Mouse (Mus musculus) ES-E14 (cell line): ENCODE results near the gene Txndc17.

ENCODE experiments used
- HCFC1 ChIP-seq: IDR thresholded peaks from 2 replicates; pipeline ENCODE4 v1.6.1; 2012; ENCODE audit warnings: low read length, inconsistent platforms, borderline replicate concordance; ENCODE audit not compliant: insufficient read depth
- MAFK ChIP-seq: IDR thresholded peaks from 2 replicates; pipeline ENCODE4 v1.6.1; 2014; ENCODE audit warnings: mild to moderate bottlenecking, low read depth, low read length, inconsistent platforms; ENCODE audit not compliant: insufficient read depth

DNA sequence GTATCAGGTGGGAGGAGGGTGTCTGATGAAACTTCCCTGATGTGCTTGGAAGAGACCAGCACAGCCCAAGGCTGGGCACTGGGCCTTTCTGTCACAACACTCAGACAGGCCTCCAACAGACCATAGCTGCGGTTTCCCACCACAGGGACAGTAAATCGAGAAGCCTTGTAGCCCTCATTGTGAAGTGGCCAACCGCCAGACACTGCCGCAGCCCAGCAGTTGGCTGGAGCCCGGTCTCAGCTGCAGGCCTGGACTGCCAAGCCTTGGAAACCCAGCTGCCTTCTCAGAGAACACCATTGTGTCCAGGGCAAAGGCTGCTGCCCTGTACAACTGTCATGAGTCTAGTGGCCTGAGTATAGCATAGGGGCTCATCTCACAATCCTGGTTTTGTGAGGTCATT, 26.7 kb downstream of the Txndc17 start:
- TF ChIP-seq MAFK (no peak), HCFC1 (no peak)
